Mouse (Mus musculus): ENCODE measurements around the gene Mcl1.

GRCm38 (mm10) chr3:95621241-95621640 is 37.3 kb upstream of the Mcl1 start:
- TF ChIP-seq CTCF (IDR thresholded peaks at IDR 0.05; ENCODE audit: low read depth, low read length), result no peak
- no peak for TF ChIP-seq POLR2A (IDR thresholded peaks at IDR 0.05; ENCODE audit: borderline replicate concordance, low read depth, low read length)
